Mouse (Mus musculus) erythroblast, embryonic 14.5 days (primary cell): Measurements from ENCODE around the gene Scn3a. TPM values are rescaled to one million over a fixed set of nuclear protein-coding genes. Genes with fewer than 3 reads are reported as not detected.

ENCODE experiments used
- H3K27me3 ChIP-seq: 2 replicates; pipeline ENCODE4 v1.6.1; 2012; ENCODE audit warnings: inconsistent platforms; ENCODE audit not compliant: control insufficient read depth
- H3K36me3 ChIP-seq: 2 replicates; pipeline ENCODE4 v1.6.1; 2012; ENCODE audit warnings: mild to moderate bottlenecking, inconsistent platforms; ENCODE audit not compliant: control insufficient read depth
- H3K4me1 ChIP-seq: 2 replicates; pipeline ENCODE4 v1.6.1; 2012; ENCODE audit warnings: inconsistent platforms; ENCODE audit not compliant: control insufficient read depth
- H3K4me3 ChIP-seq: replicated peaks from 2 replicates; pipeline ENCODE3; 2012; ENCODE audit warnings: moderate library complexity, mild to moderate bottlenecking, inconsistent platforms
- H3K9me3 ChIP-seq: 2 replicates; pipeline ENCODE4 v1.6.1; 2012; ENCODE audit warnings: low read length, inconsistent platforms, mixed read lengths; ENCODE audit not compliant: control insufficient read depth
- GATA1 ChIP-seq: IDR thresholded peaks from 2 replicates; pipeline ENCODE4 v1.6.1; 2012; ENCODE audit warnings: low read length, inconsistent platforms, mixed read lengths
- TAL1 ChIP-seq: IDR thresholded peaks from 3 replicates; pipeline ENCODE4 v1.6.1; 2012; ENCODE audit warnings: low read length, inconsistent platforms, mixed read lengths
- polyA plus RNA-seq: library from polyadenylated mRNA; stranded (reverse); fragments of >175 nt; gene quantifications from 2 replicates; pipeline ENCODE4 v1.2.3, GENCODE M21; 2012

Scn3a gene
- not detected in 2 replicates for polyA plus RNA-seq

- H3K36me3 ChIP-seq: no peaks in the 10 kb centered on the region
- H3K27me3 ChIP-seq: no peaks in the 10 kb centered on the region
- H3K9me3 ChIP-seq: no peaks in the 10 kb centered on the region
- H3K4me1 ChIP-seq: no peaks in the 10 kb centered on the region
- H3K4me3 ChIP-seq: no peak within 1 kb of the TSS
- TF ChIP-seq GATA1 (no peak), TAL1 (no peak)
These were observed at the start of gene Scn3a for GRCm38 (mm10) chr2:65566793-65567787. Gene Scn3a (minus strand): TSS chr2:65567627.

DNA sequence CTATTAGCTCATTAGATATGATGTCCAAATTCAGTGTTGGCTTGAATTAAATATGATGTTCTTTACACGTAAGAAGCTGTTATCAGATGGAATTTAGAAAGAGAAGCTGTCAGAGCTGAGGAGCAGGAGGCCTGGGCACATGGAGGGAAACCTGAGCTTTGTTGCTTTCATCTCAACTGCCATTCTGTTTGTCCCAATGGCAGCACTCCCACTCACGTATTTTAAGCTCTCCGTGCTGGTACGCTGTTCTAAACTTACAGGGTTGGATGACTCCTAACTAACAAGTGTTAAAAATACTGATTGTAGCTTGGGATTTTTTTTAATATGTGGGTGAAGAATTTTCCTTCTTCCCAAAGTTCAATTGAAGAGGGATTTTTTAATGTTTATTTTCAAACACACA is 44.5 kb upstream of the Scn3a start:
- no peaks in the 10 kb centered on the region for H3K36me3 ChIP-seq
- H3K4me3 ChIP-seq: no peak overlapping the region
- H3K27me3 ChIP-seq: no peaks in the 10 kb centered on the region
- peaks cover 3% of the 10 kb centered on the region; the same call in 1 of the 2 replicates for H3K9me3 ChIP-seq
- H3K4me1 ChIP-seq: no peaks in the 10 kb centered on the region
- no peak for TF ChIP-seq TAL1
- no peak for TF ChIP-seq GATA1

GRCm38 (mm10) chr2:65607813-65608212 is 40.4 kb upstream of the Scn3a start:
- Histone ChIP-seq H3K27me3 (no peaks in the 10 kb centered on the region), H3K4me3 (no peak overlapping the region), H3K36me3 (no peaks in the 10 kb centered on the region), H3K4me1 (no peaks in the 10 kb centered on the region), H3K9me3 (peaks cover 3% of the 10 kb centered on the region; the same call in 1 of the 2 replicates)
- TF ChIP-seq TAL1 (no peak), GATA1 (no peak)

GRCm38 (mm10) chr2:65587679-65588078 is 20.3 kb upstream of the Scn3a start:
- H3K36me3 ChIP-seq: no peaks in the 10 kb centered on the region
- H3K4me1 ChIP-seq: no peaks in the 10 kb centered on the region
- TF ChIP-seq TAL1 (no peak), GATA1 (no peak)
- H3K27me3 ChIP-seq: no peaks in the 10 kb centered on the region
- peaks cover 5% of the 10 kb centered on the region for H3K9me3 ChIP-seq
- no peak overlapping the region for H3K4me3 ChIP-seq

GRCm38 (mm10) chr2:65567925-65568324 is 498 bp upstream of the Scn3a start:
- H3K36me3 ChIP-seq: no peaks in the 10 kb centered on the region
- no peaks in the 10 kb centered on the region for H3K4me1 ChIP-seq
- no peaks in the 10 kb centered on the region for H3K9me3 ChIP-seq
- TF ChIP-seq TAL1: no peak
- no peak for TF ChIP-seq GATA1
- H3K4me3 ChIP-seq: no peak overlapping the region
- no peaks in the 10 kb centered on the region for H3K27me3 ChIP-seq

DNA sequence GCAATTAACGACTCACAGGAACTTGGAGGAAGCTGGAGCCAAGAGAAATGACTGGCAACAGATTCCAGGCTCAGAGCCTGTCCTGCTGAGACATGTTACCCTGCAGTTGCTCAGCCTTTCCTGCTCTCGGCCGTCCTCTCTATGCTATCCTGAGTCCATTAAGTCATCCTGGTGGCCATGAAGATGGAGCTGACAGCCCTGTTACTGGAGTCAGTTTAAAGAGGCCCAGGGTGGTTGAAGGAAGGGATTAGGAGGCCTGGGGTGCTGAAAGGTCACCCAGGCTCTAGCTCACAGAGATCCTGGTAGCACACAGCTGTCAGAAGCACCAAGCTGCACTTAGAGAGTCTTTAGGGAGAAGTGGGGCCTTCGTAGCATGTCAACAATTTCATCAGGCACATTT is 3.5 kb downstream of the Scn3a start:
- no peaks in the 10 kb centered on the region for H3K27me3 ChIP-seq
- no peak for TF ChIP-seq GATA1
- no peak for TF ChIP-seq TAL1
- H3K4me3 ChIP-seq: no peak overlapping the region
- no peaks in the 10 kb centered on the region for H3K4me1 ChIP-seq
- H3K9me3 ChIP-seq: no peaks in the 10 kb centered on the region
- no peaks in the 10 kb centered on the region for H3K36me3 ChIP-seq

DNA sequence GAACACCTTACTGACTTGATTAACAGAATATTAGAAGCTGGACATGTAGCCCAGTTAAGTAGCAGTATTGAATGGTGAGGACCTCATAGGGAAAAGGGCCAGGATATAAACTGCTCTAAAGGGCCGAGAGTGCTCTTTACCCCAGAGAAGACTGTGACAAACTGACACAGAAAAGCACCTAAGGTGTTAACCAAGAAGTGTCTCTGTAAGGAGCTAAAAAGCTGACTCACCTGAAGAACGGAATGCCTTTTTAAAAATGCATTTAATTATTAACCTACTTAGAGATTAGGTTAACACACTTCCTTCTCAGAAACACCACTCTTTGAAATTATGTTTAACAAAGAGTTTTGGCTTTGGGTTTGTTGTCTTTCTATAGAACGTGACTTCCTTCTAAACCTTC is 9.7 kb downstream of the Scn3a start:
- Histone ChIP-seq H3K9me3 (no peaks in the 10 kb centered on the region), H3K4me1 (no peaks in the 10 kb centered on the region), H3K27me3 (no peaks in the 10 kb centered on the region), H3K36me3 (no peaks in the 10 kb centered on the region), H3K4me3 (no peak overlapping the region)
- TF ChIP-seq TAL1 (no peak), GATA1 (no peak)

DNA sequence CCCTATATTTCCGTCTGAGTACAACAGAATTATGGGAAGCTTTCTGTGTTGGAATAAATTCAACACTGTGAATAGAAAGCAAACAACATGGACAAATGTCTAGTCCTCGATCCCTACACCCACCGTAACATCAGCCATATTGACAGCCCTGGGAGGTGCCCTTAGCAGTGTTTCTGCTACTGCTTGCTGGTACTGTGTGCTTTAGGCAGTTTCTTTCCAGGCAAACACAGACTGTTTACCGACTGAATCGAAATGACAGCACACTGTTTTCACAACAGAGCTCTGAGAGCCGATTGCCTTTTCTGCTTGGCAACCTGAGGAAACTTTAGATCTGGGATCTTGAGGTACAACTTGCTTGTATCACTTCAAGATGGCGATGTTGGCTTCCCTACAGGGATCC is 12.8 kb downstream of the Scn3a start:
- no peaks in the 10 kb centered on the region for H3K4me1 ChIP-seq
- H3K27me3 ChIP-seq: no peaks in the 10 kb centered on the region
- H3K4me3 ChIP-seq: no peak overlapping the region
- H3K9me3 ChIP-seq: no peaks in the 10 kb centered on the region
- H3K36me3 ChIP-seq: no peaks in the 10 kb centered on the region
- no peak for TF ChIP-seq TAL1
- TF ChIP-seq GATA1: no peak

DNA sequence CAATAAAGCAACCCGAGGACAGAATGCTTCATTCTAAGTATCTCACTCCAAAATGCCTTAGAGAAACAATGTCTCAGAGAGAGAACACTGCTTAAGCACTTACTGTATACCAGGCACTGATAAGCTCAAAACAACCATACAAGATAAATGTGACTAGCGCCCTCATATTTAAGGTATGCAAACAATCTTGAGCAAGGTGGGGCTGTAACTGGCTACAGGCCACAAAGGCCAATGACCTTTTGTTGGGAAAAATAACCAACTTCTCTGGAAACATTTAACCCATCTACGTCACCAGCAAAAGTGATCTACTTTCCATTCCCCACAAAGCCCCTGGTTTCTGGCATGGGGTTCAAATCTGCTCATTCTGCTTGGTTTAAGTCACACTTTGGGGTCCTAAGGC is 14.0 kb downstream of the Scn3a start:
- no peaks in the 10 kb centered on the region for H3K4me1 ChIP-seq
- H3K9me3 ChIP-seq: no peaks in the 10 kb centered on the region
- no peak overlapping the region for H3K4me3 ChIP-seq
- H3K36me3 ChIP-seq: no peaks in the 10 kb centered on the region
- TF ChIP-seq GATA1: no peak
- no peak for TF ChIP-seq TAL1
- no peaks in the 10 kb centered on the region for H3K27me3 ChIP-seq

- Histone ChIP-seq H3K4me3 (no peak overlapping the region), H3K36me3 (no peaks in the 10 kb centered on the region), H3K4me1 (no peaks in the 10 kb centered on the region), H3K9me3 (no peaks in the 10 kb centered on the region), H3K27me3 (no peaks in the 10 kb centered on the region)
- TF ChIP-seq GATA1: no peak
- TF ChIP-seq TAL1: no peak
These were observed 14.7 kb downstream of the Scn3a start for GRCm38 (mm10) chr2:65552727-65553126.
